Mouse (Mus musculus) brain, embryonic 14.5 days (tissue): ENCODE results near the gene Mrpl10.

Experiments
- CTCF ChIP-seq: fragments of 200-500 bp; IDR thresholded peaks from 2 replicates; pipeline ENCODE4 v1.5.1; 2012; ENCODE audit warnings: inconsistent platforms, mild to moderate bottlenecking, moderate library complexity, borderline replicate concordance; ENCODE audit not compliant: insufficient read depth, insufficient read length; ENCODE audit errors: extremely low read depth
- POLR2A ChIP-seq: fragments of 200-500 bp; IDR thresholded peaks from 2 replicates; pipeline ENCODE4 v1.6.1; 2012; ENCODE audit warnings: mild to moderate bottlenecking, inconsistent platforms, borderline replicate concordance; ENCODE audit not compliant: poor library complexity, insufficient read depth, insufficient read length, severe bottlenecking; ENCODE audit errors: extremely low read depth

DNA sequence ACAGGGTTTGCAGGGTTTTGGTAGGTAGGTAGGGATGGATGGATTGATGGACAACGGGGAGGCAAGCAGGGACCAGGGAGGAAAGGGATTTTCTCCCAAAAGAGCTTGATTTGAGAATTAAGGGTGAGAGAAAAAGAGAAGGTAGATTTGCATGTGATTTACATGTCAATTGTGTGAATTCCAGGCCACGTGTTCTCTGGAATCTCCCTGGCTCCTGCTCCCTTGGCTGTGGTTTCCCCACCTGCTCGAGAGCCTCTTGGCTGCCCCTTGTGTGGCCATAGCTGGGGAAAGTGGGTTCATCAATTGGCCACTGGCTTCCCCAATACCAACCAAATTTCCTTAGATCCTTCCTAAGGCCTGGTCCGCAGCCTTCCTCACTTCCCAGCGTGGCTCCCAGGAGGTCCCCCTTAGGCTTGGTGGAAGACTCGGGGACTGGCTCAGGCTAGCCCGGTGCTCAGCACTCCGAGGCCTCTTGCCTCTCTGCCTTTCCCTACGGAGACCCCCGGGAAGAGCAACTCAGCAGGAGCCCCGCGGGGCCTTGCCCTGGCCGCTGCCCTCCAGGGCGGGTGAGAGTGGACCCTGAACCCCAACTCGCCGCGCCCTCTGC is 44.5 kb upstream of the Mrpl10 start:
- TF ChIP-seq POLR2A (no peak), CTCF (no peak)
